Mouse (Mus musculus): ENCODE data around the gene Mif. TPM values are rescaled to one million over a fixed set of nuclear protein-coding genes. Genes with fewer than 3 reads are reported as not detected.
A peak's percentile ranks its signal among the peaks of the same experiment; 100 is the strongest.

Mif gene
- polyA plus RNA-seq, 1 experiment from 2014 or later: 3,244 TPM

GRCm38 (mm10) chr10:75883232-75883552, 23.2 kb upstream of the Mif start:
- WGBS: 2% methylated on average over 10 of the region's 10 CpGs
- Histone ChIP-seq H3K27ac (peak overlapping the region; percentile 62), H3K4me1 (peaks cover 12% of the 10 kb centered on the region), H3K36me3 (no peaks in the 10 kb centered on the region), H3K4me3 (peak overlapping the region; percentile 43), H3K9me3 (no peaks in the 10 kb centered on the region), H3K27me3 (ENCODE audit: insufficient read depth, poor library complexity, severe bottlenecking) (peaks cover 3% of the 10 kb centered on the region; the same call in 1 of the 2 replicates)
- DNase-seq (ENCODE audit: low spot score): peak; percentile 89

DNA sequence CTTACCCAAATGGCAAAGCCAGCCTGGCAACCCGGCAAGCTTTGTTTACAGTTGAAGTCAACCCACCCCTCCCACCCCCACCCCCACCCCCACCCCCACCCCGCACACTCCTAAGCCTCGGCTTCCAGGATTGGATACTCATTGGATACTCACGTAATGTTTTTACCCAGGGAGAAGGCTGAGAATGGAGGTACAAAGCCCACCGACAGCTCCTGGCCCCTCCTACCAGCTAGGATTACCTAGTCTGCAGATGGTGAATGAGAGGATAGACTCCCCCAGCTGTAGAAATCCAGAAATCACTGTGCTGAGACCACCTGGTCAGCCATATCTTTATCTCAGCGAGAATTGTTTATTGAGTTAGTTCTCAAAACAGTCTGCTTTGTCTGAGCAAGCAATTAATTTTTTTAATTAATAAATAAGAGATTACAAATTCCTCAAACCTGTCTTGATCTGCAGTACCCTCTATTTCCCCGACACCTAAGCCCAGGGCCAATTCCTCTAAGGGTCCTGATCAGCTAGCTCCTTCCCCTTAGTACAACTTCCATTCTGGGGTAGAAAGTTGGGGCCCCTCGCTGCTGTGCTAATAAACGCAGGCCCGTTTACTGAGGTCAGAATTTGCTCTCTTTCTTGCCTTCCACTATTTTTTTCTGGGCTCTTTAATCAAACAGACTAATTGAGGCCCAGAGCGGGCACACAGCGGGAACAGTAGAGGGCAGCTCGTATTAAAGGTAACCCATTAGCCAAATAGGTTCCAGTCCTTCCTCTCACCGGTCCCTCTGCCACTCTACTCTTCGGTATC, 22.6 kb upstream of the Mif start:
- WGBS: 4% methylated on average over 15 of the region's 15 CpGs
- Histone ChIP-seq H3K27me3 (ENCODE audit: insufficient read depth, poor library complexity, severe bottlenecking) (peaks cover 3% of the 10 kb centered on the region; the same call in 1 of the 2 replicates), H3K4me3 (peak overlapping the region; percentile 43), H3K4me1 (peaks cover 11% of the 10 kb centered on the region), H3K36me3 (no peaks in the 10 kb centered on the region), H3K27ac (peak overlapping the region; percentile 62), H3K9me3 (no peaks in the 10 kb centered on the region)
- DNase-seq (ENCODE audit: low spot score): no peak

- WGBS: 13% methylated on average over 20 of the region's 20 CpGs
- Histone ChIP-seq H3K4me3 (peak overlapping the region; percentile 43; the same call in 1 of the 2 replicates), H3K4me1 (peaks cover 11% of the 10 kb centered on the region), H3K27me3 (ENCODE audit: insufficient read depth, poor library complexity, severe bottlenecking) (peaks cover 3% of the 10 kb centered on the region; the same call in 1 of the 2 replicates), H3K27ac (no peak overlapping the region), H3K9me3 (no peaks in the 10 kb centered on the region), H3K36me3 (no peaks in the 10 kb centered on the region)
- DNase-seq (ENCODE audit: low spot score): no peak
Measured at GRCm38 (mm10) chr10:75881578-75882432, 21.8 kb upstream of the Mif start.

DNA sequence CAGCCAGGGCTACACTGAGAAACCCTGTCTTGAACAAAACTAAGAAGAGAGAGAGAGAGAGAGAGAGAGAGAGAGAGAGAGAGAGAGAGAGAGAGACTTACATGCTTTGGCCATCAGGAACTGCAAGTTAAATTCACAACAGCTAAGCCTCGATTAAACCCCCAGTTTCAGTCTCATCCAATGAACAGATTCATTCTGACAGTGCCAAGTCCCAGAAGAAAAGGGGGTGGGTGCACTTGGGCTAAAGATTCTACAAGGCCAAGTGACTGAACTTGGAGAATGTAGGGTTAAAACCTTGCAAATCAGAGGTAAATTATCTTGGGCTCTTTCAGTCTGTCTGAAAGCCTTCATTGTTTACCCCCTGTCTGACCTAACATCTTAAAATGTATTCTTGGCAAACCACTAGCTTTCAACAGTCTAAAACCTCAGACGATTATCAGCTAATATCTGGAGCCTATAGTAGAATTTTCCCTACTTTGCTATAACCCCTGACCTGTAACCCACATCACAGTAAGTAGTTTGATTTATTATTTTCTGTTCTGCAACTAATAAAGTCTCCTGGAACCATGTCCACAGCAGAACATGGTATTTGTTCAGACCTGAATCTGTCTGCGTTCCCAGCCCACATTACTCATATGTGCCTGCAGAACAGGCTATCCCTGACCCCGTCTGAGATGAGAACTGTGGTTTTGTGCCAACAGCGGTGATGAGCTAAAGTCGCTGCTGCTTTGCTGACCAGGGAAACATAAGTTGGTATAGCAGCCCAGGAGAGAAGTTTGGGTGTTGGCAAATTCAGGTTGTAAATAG, 20.9 kb upstream of the Mif start:
- Histone ChIP-seq H3K36me3 (no peaks in the 10 kb centered on the region), H3K27me3 (ENCODE audit: insufficient read depth, poor library complexity, severe bottlenecking) (peaks cover 3% of the 10 kb centered on the region; the same call in 1 of the 2 replicates), H3K9me3 (no peaks in the 10 kb centered on the region), H3K27ac (no peak overlapping the region), H3K4me3 (no peak overlapping the region), H3K4me1 (peaks cover 11% of the 10 kb centered on the region)
- 62% methylated on average over 6 of the region's 6 CpGs for WGBS
- DNase-seq (ENCODE audit: low spot score): no peak

- Histone ChIP-seq H3K4me3 (no peak overlapping the region), H3K36me3 (no peaks in the 10 kb centered on the region), H3K4me1 (peaks cover 11% of the 10 kb centered on the region), H3K27me3 (ENCODE audit: insufficient read depth, poor library complexity, severe bottlenecking) (peaks cover 3% of the 10 kb centered on the region; the same call in 1 of the 2 replicates), H3K27ac (no peak overlapping the region), H3K9me3 (no peaks in the 10 kb centered on the region)
- DNase-seq (ENCODE audit: low spot score): no peak
- 94% methylated on average over 10 of the region's 10 CpGs for WGBS
Measured at GRCm38 (mm10) chr10:75880351-75880750, 20.3 kb upstream of the Mif start.

DNA sequence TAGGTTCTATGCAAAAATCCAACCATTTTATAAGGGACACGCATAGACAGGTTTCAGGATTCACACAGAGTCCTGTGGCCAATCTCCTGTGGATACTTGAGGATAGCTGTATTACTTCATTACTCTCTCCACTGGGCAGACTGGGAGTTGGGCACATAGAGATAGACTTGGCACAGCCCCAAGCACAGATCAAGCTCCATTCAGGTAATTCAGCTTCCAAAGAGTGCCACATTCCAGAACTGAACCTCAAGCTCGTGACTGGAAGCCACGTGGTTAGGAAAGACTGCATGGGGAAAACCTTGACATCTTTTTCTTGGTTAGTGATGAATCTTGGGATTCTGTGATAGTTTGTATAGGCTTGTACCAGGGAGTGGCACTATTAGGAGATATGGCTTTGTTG, 18.8 kb upstream of the Mif start:
- 91% methylated on average over 3 of the region's 3 CpGs for WGBS
- DNase-seq (ENCODE audit: low spot score): no peak
- H3K9me3 ChIP-seq: no peaks in the 10 kb centered on the region
- no peak overlapping the region for H3K27ac ChIP-seq
- no peaks in the 10 kb centered on the region for H3K36me3 ChIP-seq
- peaks cover 3% of the 10 kb centered on the region; the same call in 1 of the 2 replicates for H3K27me3 ChIP-seq (ENCODE audit: insufficient read depth, poor library complexity, severe bottlenecking)
- peaks cover 14% of the 10 kb centered on the region for H3K4me1 ChIP-seq
- H3K4me3 ChIP-seq: no peak overlapping the region

GRCm38 (mm10) chr10:75873543-75874170, 13.6 kb upstream of the Mif start:
- 43% methylated on average over 10 of the region's 10 CpGs for WGBS
- peaks cover 18% of the 10 kb centered on the region for H3K4me1 ChIP-seq
- no peaks in the 10 kb centered on the region; the same call in 1 of the 2 replicates for H3K27me3 ChIP-seq (ENCODE audit: insufficient read depth, poor library complexity, severe bottlenecking)
- peak overlapping the region; percentile 56 for H3K4me3 ChIP-seq
- peak overlapping the region; percentile 87 for H3K27ac ChIP-seq
- no peak for DNase-seq (ENCODE audit: low spot score)
- H3K36me3 ChIP-seq: no peaks in the 10 kb centered on the region
- H3K9me3 ChIP-seq: no peaks in the 10 kb centered on the region

DNA sequence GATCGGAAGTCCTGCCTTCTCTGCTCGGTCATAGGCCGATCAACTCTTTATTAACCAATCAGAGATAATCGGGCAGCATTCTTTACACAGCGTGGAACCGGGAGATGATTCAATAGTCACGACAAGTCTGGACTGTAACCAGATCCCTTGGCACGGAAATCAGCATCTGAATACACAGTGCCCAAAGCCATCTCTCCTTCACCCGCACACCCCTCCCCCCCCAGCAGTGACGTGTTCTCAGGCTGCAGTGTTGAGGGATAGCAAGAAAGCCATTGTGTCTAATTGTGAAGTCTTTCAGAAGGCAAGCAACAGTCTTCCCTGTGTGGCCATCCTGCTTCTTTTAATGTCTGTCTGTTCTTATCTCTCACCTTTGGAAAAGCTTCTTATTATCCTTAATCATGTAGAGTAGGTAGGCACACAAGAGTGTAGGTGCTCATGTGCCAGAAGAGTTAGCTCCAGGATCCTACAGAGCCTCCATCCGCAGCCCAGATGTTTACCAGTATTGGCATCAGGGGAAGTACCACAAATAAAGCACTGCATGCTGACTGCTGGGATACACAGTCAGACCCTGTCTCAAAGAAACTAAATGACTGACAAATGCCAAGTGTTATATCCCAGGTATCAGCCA, 13.0 kb upstream of the Mif start:
- peak overlapping the region; percentile 56 for H3K4me3 ChIP-seq
- H3K4me1 ChIP-seq: peaks cover 18% of the 10 kb centered on the region
- DNase-seq (ENCODE audit: low spot score): peak; percentile 88
- H3K9me3 ChIP-seq: no peaks in the 10 kb centered on the region
- WGBS: 3% methylated on average over 11 of the region's 11 CpGs
- H3K27me3 ChIP-seq (ENCODE audit: insufficient read depth, poor library complexity, severe bottlenecking): no peaks in the 10 kb centered on the region; the same call in 1 of the 2 replicates
- H3K27ac ChIP-seq: peak overlapping the region; percentile 87
- no peaks in the 10 kb centered on the region for H3K36me3 ChIP-seq

GRCm38 (mm10) chr10:75872025-75872914, 12.2 kb upstream of the Mif start:
- DNase-seq (ENCODE audit: low spot score): no peak
- Histone ChIP-seq H3K9me3 (no peaks in the 10 kb centered on the region), H3K27me3 (ENCODE audit: insufficient read depth, poor library complexity, severe bottlenecking) (no peaks in the 10 kb centered on the region; the same call in 1 of the 2 replicates), H3K4me1 (peaks cover 18% of the 10 kb centered on the region), H3K4me3 (peak overlapping the region; percentile 56), H3K27ac (peak overlapping the region; percentile 87), H3K36me3 (no peaks in the 10 kb centered on the region)
- 34% methylated on average over 10 of the region's 10 CpGs for WGBS

GRCm38 (mm10) chr10:75861587-75861986, 1.5 kb upstream of the Mif start:
- Histone ChIP-seq H3K9me3 (no peaks in the 10 kb centered on the region), H3K36me3 (peaks cover 21% of the 10 kb centered on the region), H3K4me3 (no peak overlapping the region), H3K27me3 (ENCODE audit: insufficient read depth, poor library complexity, severe bottlenecking) (no peaks in the 10 kb centered on the region), H3K27ac (peak overlapping the region; percentile 100; the same call in 1 of the 2 replicates), H3K4me1 (peaks cover 39% of the 10 kb centered on the region)
- no peak for DNase-seq (ENCODE audit: low spot score)
- 78% methylated on average over 5 of the region's 5 CpGs for WGBS

DNA sequence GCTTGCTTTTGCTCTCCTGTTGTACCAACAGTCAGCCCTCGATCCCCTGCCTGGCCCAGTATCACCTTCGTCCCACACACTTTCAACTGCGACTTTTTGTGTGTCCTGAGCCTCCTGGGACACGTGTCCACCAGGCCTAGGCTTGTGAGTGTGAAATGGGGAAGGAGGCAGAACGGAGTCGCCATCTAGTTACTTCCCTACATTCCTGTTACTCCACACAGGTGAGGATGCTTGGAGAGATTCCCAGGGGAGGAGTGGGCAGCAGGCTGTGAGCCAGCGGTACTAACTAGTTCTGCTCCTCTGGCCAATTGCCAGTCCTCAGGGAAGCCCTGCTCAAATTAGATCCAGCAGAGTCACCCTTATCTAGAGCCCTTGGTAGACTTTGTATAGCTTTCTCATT, 706 bp upstream of the Mif start:
- Histone ChIP-seq H3K4me1 (peaks cover 39% of the 10 kb centered on the region), H3K27me3 (ENCODE audit: insufficient read depth, poor library complexity, severe bottlenecking) (no peaks in the 10 kb centered on the region), H3K36me3 (peaks cover 29% of the 10 kb centered on the region), H3K27ac (peak overlapping the region; percentile 100), H3K9me3 (no peaks in the 10 kb centered on the region), H3K4me3 (no peak overlapping the region)
- DNase-seq (ENCODE audit: low spot score): no peak
- WGBS: 26% methylated on average over 7 of the region's 7 CpGs
